Mouse (Mus musculus): Measurements from ENCODE around the gene Ly6g6d.
A peak's percentile ranks its signal among the peaks of the same experiment; 100 is the strongest.

The Ly6g6d gene

GRCm38 (mm10) chr17:35024261-35024660, 53.6 kb downstream of the Ly6g6d start:
- DNase-seq (ENCODE audit: low spot score), result no peak

- DNase-seq (ENCODE audit: low spot score), result no peak
Observed at GRCm38 (mm10) chr17:35023756-35024155, 54.1 kb downstream of the Ly6g6d start.

GRCm38 (mm10) chr17:35023221-35023620, 54.6 kb downstream of the Ly6g6d start:
- no peak for DNase-seq (ENCODE audit: low spot score)

- DNase-seq (ENCODE audit: low spot score), result no peak
Observed at GRCm38 (mm10) chr17:35022541-35023060, 55.3 kb downstream of the Ly6g6d start.

- DNase-seq (ENCODE audit: low spot score), result peak; percentile 68
Observed at GRCm38 (mm10) chr17:35021842-35022477, 55.9 kb downstream of the Ly6g6d start.

Data from c-Kit-positive CD71-positive TER-119-positive erythroid progenitor cells, embryonic 14.5 days (primary cell).